Mouse (Mus musculus): ENCODE results near the gene Ilk. TPM values are rescaled to one million over a fixed set of nuclear protein-coding genes. Genes with fewer than 3 reads are reported as not detected.
"Not testable (repeated sequence)": the region's sequence is repeated elsewhere in the genome, so short reads cannot be mapped to it uniquely, and the experiment has no call there.

Gene Ilk
- polyA plus RNA-seq, 1 experiment from 2014 or later: 373 TPM

GRCm38 (mm10) chr7:105726980-105727325 is 9.4 kb upstream of the Ilk start:
- no peaks in the 10 kb centered on the region for H3K27me3 ChIP-seq (ENCODE audit: control insufficient read depth, insufficient read depth, low read length)
- H3K36me3 ChIP-seq (ENCODE audit: control insufficient read depth, insufficient read depth, low read length): peaks cover 4% of the 10 kb centered on the region
- no peaks in the 10 kb centered on the region for H3K9me3 ChIP-seq (ENCODE audit: control insufficient read depth, low read depth, low read length)
- no peaks in the 10 kb centered on the region for H3K4me1 ChIP-seq (ENCODE audit: control insufficient read depth, insufficient read depth, low read length)
- ATAC-seq (ENCODE audit: insufficient number of reproducible peaks, insufficient read depth, low FRiP score, low read depth): no peak
- no peak overlapping the region for H3K9ac ChIP-seq (replicated peaks; ENCODE audit: low read depth, low read length)
- H3K4me2 ChIP-seq (replicated peaks; ENCODE audit: low read depth, low read length): no peak overlapping the region
- 95% methylated on average over 4 of the region's 4 CpGs for WGBS
- H3K27ac ChIP-seq (ENCODE audit: low read length): no peak overlapping the region
- H3K4me3 ChIP-seq (ENCODE audit: low read depth, low read length): no peak overlapping the region

GRCm38 (mm10) chr7:105728701-105729428 is 7.5 kb upstream of the Ilk start:
- no peak overlapping the region for H3K4me2 ChIP-seq (replicated peaks; ENCODE audit: low read depth, low read length)
- no peaks in the 10 kb centered on the region for H3K4me1 ChIP-seq (ENCODE audit: control insufficient read depth, insufficient read depth, low read length)
- H3K27me3 ChIP-seq (ENCODE audit: control insufficient read depth, insufficient read depth, low read length): no peaks in the 10 kb centered on the region
- H3K4me3 ChIP-seq (ENCODE audit: low read depth, low read length): no peak overlapping the region
- H3K27ac ChIP-seq (ENCODE audit: low read length): no peak overlapping the region
- H3K9ac ChIP-seq (replicated peaks; ENCODE audit: low read depth, low read length): no peak overlapping the region
- no peaks in the 10 kb centered on the region for H3K9me3 ChIP-seq (ENCODE audit: control insufficient read depth, low read depth, low read length)
- peaks cover 22% of the 10 kb centered on the region for H3K36me3 ChIP-seq (ENCODE audit: control insufficient read depth, insufficient read depth, low read length)
- ATAC-seq (ENCODE audit: insufficient number of reproducible peaks, insufficient read depth, low FRiP score, low read depth): no peak
- 84% methylated on average over 6 of the region's 6 CpGs for WGBS

- H3K27ac ChIP-seq (ENCODE audit: low read length): no peak overlapping the region
- H3K9me3 ChIP-seq (ENCODE audit: control insufficient read depth, low read depth, low read length): no peaks in the 10 kb centered on the region
- H3K27me3 ChIP-seq (ENCODE audit: control insufficient read depth, insufficient read depth, low read length): no peaks in the 10 kb centered on the region
- H3K36me3 ChIP-seq (ENCODE audit: control insufficient read depth, insufficient read depth, low read length): peaks cover 29% of the 10 kb centered on the region
- no peak overlapping the region for H3K4me3 ChIP-seq (ENCODE audit: low read depth, low read length)
- H3K4me1 ChIP-seq (ENCODE audit: control insufficient read depth, insufficient read depth, low read length): peaks cover 17% of the 10 kb centered on the region
- no peak overlapping the region for H3K4me2 ChIP-seq (replicated peaks; ENCODE audit: low read depth, low read length)
- WGBS: 95% methylated on average over 11 of the region's 11 CpGs
- ATAC-seq (ENCODE audit: insufficient number of reproducible peaks, insufficient read depth, low FRiP score, low read depth): no peak
- no peak overlapping the region for H3K9ac ChIP-seq (replicated peaks; ENCODE audit: low read depth, low read length)
Measured at GRCm38 (mm10) chr7:105733836-105734235, 2.6 kb upstream of the Ilk start.

GRCm38 (mm10) chr7:105734826-105735225 is 1.6 kb upstream of the Ilk start:
- Histone ChIP-seq H3K9me3 (ENCODE audit: control insufficient read depth, low read depth, low read length) (no peaks in the 10 kb centered on the region), H3K4me2 (replicated peaks; ENCODE audit: low read depth, low read length) (peak overlapping the region; percentile 71; the same call in 1 of the 2 replicates), H3K36me3 (ENCODE audit: control insufficient read depth, insufficient read depth, low read length) (peaks cover 29% of the 10 kb centered on the region), H3K27me3 (ENCODE audit: control insufficient read depth, insufficient read depth, low read length) (no peaks in the 10 kb centered on the region), H3K4me1 (ENCODE audit: control insufficient read depth, insufficient read depth, low read length) (peaks cover 23% of the 10 kb centered on the region), H3K9ac (replicated peaks; ENCODE audit: low read depth, low read length) (no peak overlapping the region), H3K27ac (ENCODE audit: low read length) (no peak overlapping the region), H3K4me3 (ENCODE audit: low read depth, low read length) (no peak overlapping the region)
- WGBS: 79% methylated on average over 8 of the region's 8 CpGs
- no peak for ATAC-seq (ENCODE audit: insufficient number of reproducible peaks, insufficient read depth, low FRiP score, low read depth)

- WGBS: 47% methylated on average over 4 of the region's 4 CpGs
- H3K4me1 ChIP-seq (ENCODE audit: control insufficient read depth, insufficient read depth, low read length): peaks cover 23% of the 10 kb centered on the region
- peak overlapping the region; percentile 70 for H3K4me3 ChIP-seq (ENCODE audit: low read depth, low read length)
- ATAC-seq (ENCODE audit: insufficient number of reproducible peaks, insufficient read depth, low FRiP score, low read depth); H3K9me3 ChIP-seq (ENCODE audit: control insufficient read depth, low read depth, low read length); H3K27me3 ChIP-seq (ENCODE audit: control insufficient read depth, insufficient read depth, low read length): not testable (repeated sequence)
- H3K4me2 ChIP-seq (replicated peaks; ENCODE audit: low read depth, low read length): peak overlapping the region; percentile 71
- H3K36me3 ChIP-seq (ENCODE audit: control insufficient read depth, insufficient read depth, low read length): peaks cover 34% of the 10 kb centered on the region
- H3K27ac ChIP-seq (ENCODE audit: low read length): peak overlapping the region; percentile 82
- H3K9ac ChIP-seq (replicated peaks; ENCODE audit: low read depth, low read length): peak overlapping the region; percentile 78
Measured at GRCm38 (mm10) chr7:105735464-105735863, 928 bp upstream of the Ilk start.

GRCm38 (mm10) chr7:105736911-105737521 is 624 bp downstream of the Ilk start, which contains the start of gene Rrp8:
Gene Rrp8 (minus strand): TSS chr7:105737385.
- no peak for ATAC-seq (ENCODE audit: insufficient number of reproducible peaks, insufficient read depth, low FRiP score, low read depth)
- H3K27me3 ChIP-seq (ENCODE audit: control insufficient read depth, insufficient read depth, low read length): no peaks in the 10 kb centered on the region
- peaks cover 23% of the 10 kb centered on the region for H3K4me1 ChIP-seq (ENCODE audit: control insufficient read depth, insufficient read depth, low read length)
- peak within 1 kb of the TSS; percentile 70 for H3K4me3 ChIP-seq (ENCODE audit: low read depth, low read length)
- H3K9me3 ChIP-seq (ENCODE audit: control insufficient read depth, low read depth, low read length): no peaks in the 10 kb centered on the region
- peaks cover 37% of the 10 kb centered on the region for H3K36me3 ChIP-seq (ENCODE audit: control insufficient read depth, insufficient read depth, low read length)
- H3K4me2 ChIP-seq (replicated peaks; ENCODE audit: low read depth, low read length): peak within 1 kb of the TSS; percentile 71
- under 1% methylated on average over 30 of the region's 30 CpGs for WGBS
- H3K27ac ChIP-seq (ENCODE audit: low read length): peak within 1 kb of the TSS; percentile 96
- peak within 1 kb of the TSS; percentile 78 for H3K9ac ChIP-seq (replicated peaks; ENCODE audit: low read depth, low read length)

- Histone ChIP-seq H3K4me1 (ENCODE audit: control insufficient read depth, insufficient read depth, low read length) (peaks cover 23% of the 10 kb centered on the region), H3K36me3 (ENCODE audit: control insufficient read depth, insufficient read depth, low read length) (peaks cover 39% of the 10 kb centered on the region), H3K9me3 (ENCODE audit: control insufficient read depth, low read depth, low read length) (no peaks in the 10 kb centered on the region), H3K4me2 (replicated peaks; ENCODE audit: low read depth, low read length) (peak overlapping the region; percentile 71), H3K27ac (ENCODE audit: low read length) (no peak overlapping the region), H3K27me3 (ENCODE audit: control insufficient read depth, insufficient read depth, low read length) (no peaks in the 10 kb centered on the region), H3K4me3 (ENCODE audit: low read depth, low read length) (peak overlapping the region; percentile 70), H3K9ac (replicated peaks; ENCODE audit: low read depth, low read length) (peak overlapping the region; percentile 78)
- 26% methylated on average over 3 of the region's 3 CpGs for whole genome bisulfite sequencing
- no peak for ATAC-seq (ENCODE audit: insufficient number of reproducible peaks, insufficient read depth, low FRiP score, low read depth)
Measured at GRCm38 (mm10) chr7:105737648-105738047, 1.3 kb downstream of the Ilk start.

GRCm38 (mm10) chr7:105738286-105738685 is 1.9 kb downstream of the Ilk start:
- WGBS: 84% methylated on average over 2 of the region's 2 CpGs
- ATAC-seq (ENCODE audit: insufficient number of reproducible peaks, insufficient read depth, low FRiP score, low read depth): no peak
- peak overlapping the region; percentile 70 for H3K4me3 ChIP-seq (ENCODE audit: low read depth, low read length)
- H3K4me1 ChIP-seq (ENCODE audit: control insufficient read depth, insufficient read depth, low read length): peaks cover 23% of the 10 kb centered on the region
- H3K27ac ChIP-seq (ENCODE audit: low read length): peak overlapping the region; percentile 96
- H3K9me3 ChIP-seq (ENCODE audit: control insufficient read depth, low read depth, low read length): no peaks in the 10 kb centered on the region
- H3K9ac ChIP-seq (replicated peaks; ENCODE audit: low read depth, low read length): no peak overlapping the region; the same call in 1 of the 2 replicates
- H3K36me3 ChIP-seq (ENCODE audit: control insufficient read depth, insufficient read depth, low read length): peaks cover 35% of the 10 kb centered on the region
- H3K27me3 ChIP-seq (ENCODE audit: control insufficient read depth, insufficient read depth, low read length): no peaks in the 10 kb centered on the region
- peak overlapping the region; percentile 71 for H3K4me2 ChIP-seq (replicated peaks; ENCODE audit: low read depth, low read length)

Measured in stomach, embryonic 14.5 days (tissue).